Mouse (Mus musculus) ES-Bruce4 (cell line): ENCODE results near the gene Mgme1. TPM values are rescaled to one million over a fixed set of nuclear protein-coding genes. Genes with fewer than 3 reads are reported as not detected.
A peak's percentile ranks its signal among the peaks of the same experiment; 100 is the strongest.

ENCODE experiments used
- H3K27ac ChIP-seq: 2 replicates; pipeline ENCODE4 v1.5.1; 2012; ENCODE audit warnings: low read length, inconsistent platforms; ENCODE audit not compliant: insufficient read depth
- H3K27me3 ChIP-seq: 2 replicates; pipeline ENCODE4 v1.6.1; 2012; ENCODE audit warnings: mild to moderate bottlenecking, low read length, inconsistent platforms; ENCODE audit not compliant: control insufficient read depth, poor library complexity, insufficient read depth, severe bottlenecking
- H3K36me3 ChIP-seq: 2 replicates; pipeline ENCODE4 v1.6.1; 2012; ENCODE audit warnings: inconsistent platforms, mild to moderate bottlenecking, low read length, moderate library complexity; ENCODE audit not compliant: control insufficient read depth, poor library complexity, insufficient read depth, severe bottlenecking
- H3K4me1 ChIP-seq: one replicate; pipeline ENCODE4 v1.8.1; 2011; ENCODE audit warnings: low read length; ENCODE audit not compliant: control insufficient read depth, insufficient read depth
- H3K4me3 ChIP-seq: 2 replicates; pipeline ENCODE4 v1.5.1; 2011; ENCODE audit warnings: low read depth, mild to moderate bottlenecking, low read length
- H3K9ac ChIP-seq: 2 replicates; pipeline ENCODE4 v1.6.1; 2012; ENCODE audit warnings: low read depth, mild to moderate bottlenecking, inconsistent platforms; ENCODE audit not compliant: poor library complexity, severe bottlenecking
- H3K9me3 ChIP-seq: replicated peaks from 2 replicates; pipeline ENCODE4 v1.6.1; 2012; ENCODE audit warnings: mild to moderate bottlenecking, low read length, inconsistent platforms; ENCODE audit not compliant: control insufficient read depth, poor library complexity, insufficient read depth, severe bottlenecking
- CTCF ChIP-seq: IDR thresholded peaks from one replicate; pipeline ENCODE4 v1.8.1; 2011; ENCODE audit warnings: low read depth, low read length
- EP300 ChIP-seq: IDR thresholded peaks from 2 replicates; pipeline ENCODE4 v1.6.1; 2011; ENCODE audit warnings: low read depth, low read length; ENCODE audit not compliant: insufficient read depth
- POLR2A ChIP-seq: IDR thresholded peaks from one replicate; pipeline ENCODE4 v1.8.1; 2011; ENCODE audit warnings: low read length; ENCODE audit not compliant: insufficient read depth
- polyA plus RNA-seq: library from polyadenylated mRNA; stranded (reverse); fragments of >200 nt; gene quantifications from 2 replicates; pipeline ENCODE4 v1.2.4, GENCODE M21; 2011; ENCODE audit warnings: low read depth; ENCODE audit not compliant: missing spikeins, insufficient read depth, insufficient read length

The Mgme1 gene
- polyA plus RNA-seq, 1 experiment: 35.8 TPM

DNA sequence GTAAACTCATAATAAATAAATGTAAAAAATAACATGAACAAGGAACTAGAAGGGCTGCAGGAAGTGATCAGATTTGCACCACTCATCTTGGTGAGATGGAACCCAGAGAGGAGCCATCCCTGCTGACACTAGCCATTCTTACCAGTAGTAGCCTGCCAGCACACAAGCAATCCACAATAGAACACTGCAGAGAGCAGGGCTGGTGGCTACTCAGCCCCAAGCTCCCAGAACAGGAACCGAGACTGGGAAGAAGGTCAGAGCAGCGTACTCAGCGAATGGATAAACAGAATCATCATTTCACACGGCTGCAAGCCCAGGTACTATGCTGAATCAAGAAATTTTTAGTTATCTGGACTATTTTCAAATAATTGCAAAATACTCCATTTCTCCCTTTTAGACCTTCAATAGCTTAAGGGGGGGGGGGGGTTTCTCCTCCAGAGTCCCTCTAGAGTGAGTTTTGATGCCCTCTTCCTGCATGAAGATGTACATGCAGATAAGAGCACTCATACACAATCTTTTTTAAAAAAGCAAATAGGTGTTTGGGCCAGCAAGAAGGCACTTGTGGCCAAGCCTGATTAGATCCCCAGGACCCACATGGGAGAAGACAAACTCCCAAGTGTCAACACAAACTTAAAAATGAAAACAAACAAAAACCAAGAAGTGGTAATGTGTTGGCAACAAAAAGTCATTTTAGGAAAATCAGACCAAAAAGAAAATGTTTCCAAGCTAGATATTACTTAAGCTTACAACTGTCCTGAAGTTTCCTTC lies 4.4 kb upstream of the Mgme1 start:
- TF ChIP-seq POLR2A (no peak), EP300 (no peak), CTCF (no peak)
- Histone ChIP-seq H3K9ac (peak overlapping the region; percentile 98), H3K4me1 (no peaks in the 10 kb centered on the region), H3K27ac (no peak overlapping the region), H3K27me3 (no peaks in the 10 kb centered on the region), H3K4me3 (peak overlapping the region; percentile 41; the same call in 1 of the 2 replicates), H3K9me3 (no peaks in the 10 kb centered on the region; the same call in 1 of the 2 replicates), H3K36me3 (peaks cover 80% of the 10 kb centered on the region)

GRCm38 (mm10) chr2:144267004-144267730 lies 3.3 kb upstream of the Mgme1 start:
- Histone ChIP-seq H3K4me3 (peak overlapping the region; percentile 15; the same call in 1 of the 2 replicates), H3K36me3 (peaks cover 73% of the 10 kb centered on the region), H3K4me1 (peaks cover 3% of the 10 kb centered on the region), H3K9me3 (no peaks in the 10 kb centered on the region; the same call in 1 of the 2 replicates), H3K27me3 (no peaks in the 10 kb centered on the region), H3K27ac (no peak overlapping the region), H3K9ac (peak overlapping the region; percentile 98)
- TF ChIP-seq EP300 (no peak), POLR2A (no peak), CTCF (no peak)

GRCm38 (mm10) chr2:144267731-144268015 lies 2.8 kb upstream of the Mgme1 start:
- no peak overlapping the region for H3K27ac ChIP-seq
- peak overlapping the region; percentile 15; the same call in 1 of the 2 replicates for H3K4me3 ChIP-seq
- peaks cover 72% of the 10 kb centered on the region for H3K36me3 ChIP-seq
- H3K9me3 ChIP-seq: no peaks in the 10 kb centered on the region; the same call in 1 of the 2 replicates
- H3K27me3 ChIP-seq: no peaks in the 10 kb centered on the region
- H3K9ac ChIP-seq: peak overlapping the region; percentile 98
- TF ChIP-seq CTCF (no peak), EP300 (no peak), POLR2A (no peak)
- peaks cover 3% of the 10 kb centered on the region for H3K4me1 ChIP-seq

DNA sequence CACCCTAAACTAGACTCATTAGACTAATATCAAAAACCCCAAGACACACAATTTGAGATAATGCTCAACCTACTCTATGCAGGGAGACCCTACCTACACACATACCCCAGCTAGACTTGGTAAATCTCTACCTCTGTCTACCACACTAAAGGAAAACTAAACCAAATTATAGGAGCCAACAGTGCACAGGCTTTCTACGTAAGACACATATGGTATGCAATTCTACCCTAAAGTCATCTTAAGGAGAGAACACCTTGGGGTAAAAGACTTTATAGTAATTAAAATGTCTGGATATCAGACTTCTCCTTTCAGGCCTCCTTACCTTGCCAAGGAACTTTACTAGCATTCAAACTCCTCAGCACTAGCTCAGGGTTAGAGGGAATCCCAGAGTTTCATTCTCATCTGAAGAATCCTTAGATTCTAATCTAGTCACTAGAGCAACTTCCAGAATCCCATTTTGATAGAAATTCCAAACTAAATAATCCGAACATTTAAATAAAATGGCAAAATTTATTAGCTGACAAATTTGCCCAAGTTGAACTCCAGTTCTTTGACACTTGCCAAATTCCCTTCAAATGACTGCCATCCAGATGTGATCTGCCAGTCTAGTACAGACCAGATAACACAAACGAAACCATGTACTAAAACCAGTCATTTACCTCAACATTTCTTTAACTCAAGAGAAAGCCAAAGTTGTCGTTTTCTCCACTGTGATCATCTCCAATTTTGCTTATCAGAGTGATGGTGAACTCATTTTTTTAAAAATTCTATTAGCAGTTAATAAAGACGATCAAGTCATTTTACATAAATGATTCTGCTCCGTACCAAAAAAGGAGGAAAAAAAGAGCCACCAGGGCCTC lies 1.8 kb upstream of the Mgme1 start:
- peaks cover 72% of the 10 kb centered on the region for H3K36me3 ChIP-seq
- H3K27ac ChIP-seq: no peak overlapping the region
- no peaks in the 10 kb centered on the region for H3K27me3 ChIP-seq
- no peak for TF ChIP-seq POLR2A
- no peak for TF ChIP-seq CTCF
- no peak for TF ChIP-seq EP300
- 0 out of 2 replicates have a peak overlapping the region, but pooled peaks have one; percentile 20 for H3K4me3 ChIP-seq
- H3K4me1 ChIP-seq: peaks cover 3% of the 10 kb centered on the region
- no peaks in the 10 kb centered on the region; the same call in 1 of the 2 replicates for H3K9me3 ChIP-seq
- peak overlapping the region; percentile 98 for H3K9ac ChIP-seq

- H3K9ac ChIP-seq: peak overlapping the region; percentile 98
- H3K4me3 ChIP-seq: peak overlapping the region; percentile 99
- 0 out of 2 replicates have a peak overlapping the region, but pooled peaks have one; percentile 19 for H3K27ac ChIP-seq
- H3K27me3 ChIP-seq: no peaks in the 10 kb centered on the region
- H3K4me1 ChIP-seq: peaks cover 3% of the 10 kb centered on the region
- H3K36me3 ChIP-seq: peaks cover 68% of the 10 kb centered on the region
- TF ChIP-seq POLR2A: no peak
- no peak for TF ChIP-seq CTCF
- no peak for TF ChIP-seq EP300
- no peaks in the 10 kb centered on the region; the same call in 1 of the 2 replicates for H3K9me3 ChIP-seq
Observed at GRCm38 (mm10) chr2:144269306-144269650, 1.2 kb upstream of the Mgme1 start.
